Mouse (Mus musculus): ENCODE results near the gene Npnt.

DNA sequence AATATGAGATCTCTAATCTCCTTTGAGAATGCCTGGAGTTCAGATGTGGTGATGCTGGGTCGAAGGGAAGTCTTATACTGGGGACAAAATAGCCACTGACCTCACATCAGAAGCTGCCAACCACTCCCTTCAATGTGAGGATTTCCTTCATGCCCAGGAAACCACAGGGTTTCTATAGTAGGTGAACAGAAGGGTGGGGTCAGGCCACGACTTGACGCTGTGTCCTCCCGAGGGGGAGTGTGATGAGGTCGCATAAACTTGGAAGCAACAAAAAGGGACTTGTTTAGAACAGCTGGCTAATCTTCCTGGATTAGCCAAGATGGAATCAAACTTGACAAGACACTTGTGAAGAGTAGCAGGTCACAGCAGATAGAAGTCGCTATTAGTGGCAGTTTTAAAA, 76.8 kb downstream of the Npnt start:
- TF ChIP-seq GATA1 (IDR thresholded peaks at IDR 0.05; ENCODE audit: borderline replicate concordance, low read length) (no peak), FLI1 (IDR thresholded peaks at IDR 0.05; ENCODE audit: low read length) (no peak)
